Mouse (Mus musculus) layer of hippocampus, postnatal 25 days (tissue): ENCODE data around the gene Xylt2. TPM values are rescaled to one million over a fixed set of nuclear protein-coding genes. Genes with fewer than 3 reads are reported as not detected.
"Not testable (repeated sequence)": the region's sequence is repeated elsewhere in the genome, so short reads cannot be mapped to it uniquely, and the experiment has no call there.

Source experiments
- DNase-seq, 2 experiments: peaks; one replicate each; pipeline ENCODE4 v3.0.0; 2022; ENCODE audit warnings: mixed read lengths in 2 of 2, low spot score in 1 of 2; ENCODE audit errors: extremely low spot score in 1 of 2
- total RNA-seq, 2 experiments: library from RNA; stranded (reverse); gene quantifications; 2 replicates each; pipeline ENCODE4 v1.2.3; 2021

Xylt2 gene
- total RNA-seq, result 10 to 100 TPM; 24.2 to 24.8 TPM

DNA sequence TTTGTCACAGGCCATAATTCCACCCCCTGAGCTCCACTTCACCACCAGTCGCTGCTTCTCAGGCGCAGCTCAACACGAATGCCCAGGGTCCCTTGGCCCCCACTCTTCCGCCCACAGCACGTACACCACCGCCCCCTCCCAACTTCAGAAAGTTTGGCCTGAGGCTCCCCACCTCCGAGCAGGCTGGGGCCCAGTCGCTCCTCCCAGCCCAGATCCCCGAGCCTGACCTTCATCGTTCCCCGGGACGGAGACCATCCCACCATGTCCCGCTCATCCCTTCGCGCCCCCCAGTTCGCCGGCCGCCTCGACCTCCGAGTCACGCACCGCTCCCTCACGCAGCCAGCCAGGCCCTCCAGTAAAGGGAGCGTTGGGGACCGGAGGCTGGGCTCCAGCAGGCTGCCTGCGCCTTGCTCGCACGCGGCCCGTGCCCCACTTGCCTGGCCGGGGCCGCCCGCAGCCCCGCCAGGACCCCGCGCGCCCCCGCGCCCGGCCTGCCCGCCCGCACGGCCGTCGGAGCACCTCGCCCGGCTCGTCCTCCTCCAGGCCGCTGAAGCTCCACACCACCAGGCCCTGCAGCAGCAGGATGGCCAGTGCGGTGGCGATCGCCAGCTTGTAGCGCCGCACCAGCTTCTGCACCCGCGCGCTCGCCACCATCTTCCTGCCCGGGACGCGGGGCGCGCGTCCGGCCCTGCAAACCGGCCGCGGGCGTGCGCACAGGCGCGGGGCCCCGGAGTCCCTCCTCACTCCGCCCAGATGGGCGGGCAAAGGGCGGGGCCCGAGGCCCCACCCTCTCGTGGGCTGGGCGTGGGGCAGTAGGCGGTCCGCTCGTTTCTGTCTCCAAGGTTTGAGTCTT, at the start of gene Xylt2:
Xylt2 (minus strand) TSS at position 762 of the 853 bp plus-strand sequence.
- DNase-seq, result peak; percentile 75 to 88

DNA sequence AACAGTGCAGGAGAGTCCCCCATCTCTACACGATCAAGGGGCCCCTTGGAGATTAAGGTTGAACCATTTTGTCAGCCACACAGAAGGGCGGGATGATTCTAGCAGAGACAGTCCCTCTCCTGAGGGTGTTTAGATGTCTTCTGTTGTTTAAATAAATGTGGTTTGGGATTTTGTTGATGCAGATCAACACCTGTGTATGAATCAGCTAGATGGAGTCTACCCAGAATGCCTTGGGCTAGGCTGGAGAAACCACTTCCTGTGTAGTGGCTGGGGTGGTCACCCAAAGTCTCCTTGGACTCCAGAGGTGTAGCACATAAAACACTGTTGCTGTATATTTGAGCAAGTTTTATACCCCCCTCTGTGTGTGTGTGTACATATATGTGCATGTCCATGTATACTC, 41.9 kb upstream of the Xylt2 start:
- no peak for DNase-seq

DNA sequence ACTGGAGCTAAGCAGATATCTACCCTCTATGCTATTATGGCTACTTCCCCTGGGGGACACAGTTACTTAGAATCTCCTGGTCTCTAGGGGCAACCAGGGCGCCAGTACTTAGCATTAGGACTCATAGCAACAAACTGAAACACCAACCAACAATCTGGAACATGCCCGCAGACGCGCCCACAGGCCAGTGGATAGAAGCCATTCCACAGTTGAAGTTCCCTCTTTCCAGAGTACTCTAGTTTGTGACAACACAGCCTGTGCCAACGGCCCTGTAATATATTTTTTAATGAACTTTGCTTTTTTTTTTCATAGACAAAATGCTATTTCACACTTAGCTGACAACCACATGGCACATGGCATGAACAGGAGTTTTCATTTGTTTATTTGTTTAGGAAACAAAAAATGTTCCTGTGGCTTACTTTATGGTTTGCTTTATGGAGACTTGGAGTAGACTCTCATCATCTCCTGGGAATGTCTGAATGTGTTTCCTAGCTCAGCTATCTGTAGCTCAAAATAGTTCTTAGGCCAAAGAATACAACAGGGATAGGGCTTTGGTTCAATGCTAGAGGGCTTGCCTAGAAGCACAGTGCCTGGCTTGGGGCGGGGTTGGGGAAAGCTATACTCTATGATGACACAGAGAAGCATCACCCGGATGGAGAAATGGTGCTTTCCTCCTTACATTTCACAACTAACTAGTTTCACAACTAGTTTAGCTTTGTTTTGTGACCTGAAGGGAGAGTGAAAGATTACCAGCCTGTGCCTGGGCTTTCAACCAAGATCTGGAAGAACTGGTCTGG, 41.0 kb upstream of the Xylt2 start:
- no peak for DNase-seq

DNA sequence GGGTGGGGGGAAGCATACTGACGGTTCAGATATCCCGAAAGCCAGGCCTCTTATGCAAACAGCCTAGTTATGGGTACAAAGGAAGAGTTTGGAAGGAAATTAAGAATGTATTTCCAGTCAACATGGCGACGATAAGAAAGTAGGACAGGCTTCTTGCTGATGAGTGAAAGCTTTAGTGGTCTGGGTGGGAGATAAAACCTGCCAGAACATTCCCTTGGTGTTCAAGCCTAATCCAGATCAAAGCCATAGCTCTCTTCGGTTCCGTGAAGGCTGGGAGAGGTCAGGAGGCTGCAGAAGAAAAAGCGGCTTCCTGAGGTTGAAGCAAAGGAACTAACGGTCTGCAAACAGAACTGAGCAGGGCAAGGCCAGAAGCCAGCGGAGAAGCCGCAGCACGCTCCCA, 39.9 kb upstream of the Xylt2 start:
- no peak for DNase-seq

DNA sequence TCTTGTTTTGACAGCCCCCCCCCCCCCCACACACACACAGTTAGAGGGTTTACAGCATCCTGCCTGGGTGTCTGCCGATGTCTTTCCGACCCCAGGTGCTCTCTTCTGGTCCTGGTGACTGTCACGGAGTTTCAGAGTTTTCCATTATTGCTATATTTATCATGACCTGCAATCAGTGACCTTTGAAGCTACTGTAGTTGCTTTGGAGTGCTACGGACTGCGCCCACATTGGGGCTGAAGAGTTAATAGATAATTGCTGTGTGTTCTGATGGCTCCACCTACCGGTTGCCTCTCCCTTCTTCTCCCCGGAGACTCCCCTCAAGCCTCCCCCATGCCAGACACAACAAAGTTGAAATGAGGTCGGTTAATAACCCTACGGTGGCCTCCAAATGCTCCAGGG, 39.4 kb upstream of the Xylt2 start:
- DNase-seq, result peak in 1 of 2 experiments; percentile 20

- DNase-seq, result no peak
These were observed 38.3 kb upstream of the Xylt2 start for GRCm38 (mm10) chr11:94715622-94716021.

DNA sequence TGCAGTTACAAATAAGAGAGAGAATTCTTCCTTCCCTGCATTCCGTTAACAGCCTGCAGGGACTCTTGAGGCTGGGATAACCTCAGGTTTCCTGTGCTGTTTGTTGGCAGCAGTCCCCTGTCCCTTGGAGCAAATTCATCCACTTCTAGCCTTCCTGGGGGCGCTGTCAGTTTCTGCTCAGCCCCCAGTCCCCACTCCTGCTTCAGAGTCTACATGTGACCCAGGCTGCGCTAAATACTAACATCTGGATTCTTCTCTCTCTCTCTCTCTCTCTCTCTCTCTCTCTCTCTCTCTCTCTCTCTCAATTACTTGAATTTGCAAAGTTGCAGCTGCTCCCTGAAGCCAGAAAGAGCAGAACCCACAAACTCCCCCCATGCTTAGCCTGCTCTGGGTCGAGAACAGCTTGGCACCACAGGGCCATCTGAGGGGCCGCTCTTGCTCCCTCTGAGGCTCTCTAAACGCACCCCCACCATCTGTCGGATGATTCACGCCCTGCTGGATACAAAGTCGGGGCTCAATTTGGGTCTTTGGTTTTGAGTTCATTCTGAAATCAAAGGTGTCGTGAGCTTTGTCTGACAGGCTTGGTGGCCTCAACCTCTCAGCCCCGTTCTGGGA, 36.0 kb upstream of the Xylt2 start:
- no peak for DNase-seq

DNA sequence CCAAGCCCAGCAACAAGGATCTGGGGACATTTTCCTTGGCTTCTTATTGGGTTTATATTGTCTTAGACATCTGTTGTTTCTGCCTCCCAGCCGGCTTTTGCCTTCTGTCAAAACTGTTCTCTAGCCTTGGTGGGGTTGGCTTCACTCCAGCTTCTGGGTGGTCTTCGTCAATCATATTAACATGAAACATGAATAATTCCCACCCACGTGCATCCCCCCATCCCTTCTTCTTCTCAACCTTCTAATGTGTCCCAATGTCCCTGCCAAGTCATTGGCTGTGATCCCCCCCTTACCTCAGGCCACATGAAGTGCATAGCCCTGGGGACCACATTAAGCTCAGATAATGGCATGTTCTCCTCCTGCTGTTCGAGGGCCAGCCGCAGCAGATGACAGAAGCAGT, 27.2 kb upstream of the Xylt2 start, which contains the start of gene Gm11541:
Gm11541 (minus strand) TSS at position 28 of the 400 bp plus-strand sequence.
- DNase-seq, result no peak

DNA sequence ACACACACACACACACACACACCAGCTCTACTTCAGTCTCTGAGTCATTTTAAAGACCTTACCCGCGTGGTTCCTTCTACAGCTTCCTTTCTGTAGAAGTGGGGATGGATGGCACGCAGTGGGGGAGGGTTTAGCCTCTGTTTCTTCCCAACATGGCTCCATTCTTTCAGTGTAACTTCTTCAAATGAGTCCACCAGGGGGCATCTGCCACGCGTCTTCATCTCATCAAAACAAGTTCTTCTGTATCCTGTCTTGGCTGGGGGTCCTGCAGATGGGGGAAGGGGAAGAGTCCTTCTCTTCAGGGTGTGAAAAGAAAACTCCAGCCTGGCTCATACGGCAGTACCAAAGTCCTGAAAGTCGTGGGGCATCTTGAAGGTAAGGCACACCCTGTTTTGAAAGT, 26.7 kb upstream of the Xylt2 start:
- DNase-seq, result no peak

- DNase-seq, result no peak
These were observed 24.9 kb upstream of the Xylt2 start for GRCm38 (mm10) chr11:94702216-94702610.

DNA sequence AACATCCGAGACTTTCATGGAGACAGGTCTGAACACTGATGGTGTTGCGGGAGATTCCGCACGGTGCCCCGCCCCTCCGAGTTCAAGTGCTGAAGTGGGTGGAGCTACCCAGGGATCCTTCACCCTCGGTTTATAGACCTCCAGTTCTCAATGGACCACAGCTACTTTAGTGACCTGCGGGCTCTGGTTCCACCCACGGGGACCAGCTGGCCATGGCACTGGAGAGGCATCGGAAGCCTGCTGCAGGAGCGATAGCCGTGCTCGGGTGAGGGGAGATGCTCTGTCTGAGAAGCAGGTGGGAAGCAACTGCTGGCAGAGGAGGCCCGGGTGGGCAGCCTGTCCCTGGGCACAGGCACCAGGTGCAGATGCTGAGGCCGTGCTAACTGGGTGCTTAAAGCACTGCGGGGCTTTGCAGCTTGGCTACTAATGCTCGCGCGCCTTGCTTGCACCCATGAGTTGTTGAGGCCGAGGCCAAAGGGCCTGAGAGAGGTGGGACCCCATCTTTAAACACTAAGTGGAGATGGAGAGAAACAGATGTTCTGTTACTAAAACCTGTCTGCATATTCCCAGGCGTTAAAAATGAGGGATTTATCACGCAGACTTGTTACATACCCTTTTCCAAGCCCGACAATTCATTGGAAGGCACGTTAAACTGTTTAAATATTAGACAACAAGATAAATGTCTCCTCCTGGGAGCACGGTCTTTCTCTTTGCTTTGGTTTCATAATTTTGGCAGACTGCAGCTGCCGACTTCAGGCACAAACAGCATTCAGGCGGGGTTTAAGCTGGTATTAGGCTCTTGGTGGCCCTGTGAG, 24.3 kb upstream of the Xylt2 start:
- no peak for DNase-seq

GRCm38 (mm10) chr11:94699399-94699798, 22.1 kb upstream of the Xylt2 start:
- no peak for DNase-seq

DNA sequence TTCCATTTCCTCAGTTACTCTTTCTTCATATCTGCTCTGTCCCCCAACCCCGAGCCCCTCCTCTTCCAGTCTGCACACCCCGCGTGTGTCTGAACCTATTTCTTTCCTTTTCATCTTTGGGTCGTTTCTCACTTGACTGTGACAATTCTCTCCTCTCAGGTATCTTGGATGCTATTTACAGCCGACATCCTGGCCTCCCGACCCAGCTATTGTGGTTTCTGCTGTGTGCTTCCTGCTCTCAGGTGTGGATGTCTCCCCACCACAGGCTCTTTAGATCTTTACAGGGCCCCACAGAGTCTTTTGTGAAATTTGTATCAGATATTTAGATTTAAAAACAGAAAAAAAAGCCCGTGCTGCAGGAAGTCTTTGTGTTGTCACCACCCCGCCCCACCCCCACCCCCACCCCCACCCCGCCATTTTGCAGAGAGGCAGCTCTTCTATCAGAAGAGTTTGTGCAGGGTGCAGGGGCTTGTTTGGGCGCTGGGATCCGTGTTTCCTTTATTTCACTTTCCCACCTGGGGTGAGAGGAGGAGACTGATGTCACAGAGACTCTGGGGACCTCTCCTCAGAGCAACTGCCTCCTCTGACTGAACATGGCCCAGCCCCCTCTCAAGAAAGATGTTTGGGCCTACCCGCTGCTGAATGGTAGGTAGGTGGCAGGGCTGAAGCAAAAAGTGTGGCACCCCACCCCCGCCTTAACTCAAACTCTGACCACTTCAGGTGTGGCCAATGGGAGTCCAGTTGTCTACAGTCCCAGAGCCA, 20.6 kb upstream of the Xylt2 start:
- no peak for DNase-seq

- DNase-seq, result no peak
These were observed 19.8 kb upstream of the Xylt2 start for GRCm38 (mm10) chr11:94697140-94697539.

GRCm38 (mm10) chr11:94695508-94695907, 18.2 kb upstream of the Xylt2 start:
- no peak for DNase-seq

- DNase-seq, result not testable (repeated sequence)
These were observed 15.2 kb upstream of the Xylt2 start for GRCm38 (mm10) chr11:94692502-94692901.

DNA sequence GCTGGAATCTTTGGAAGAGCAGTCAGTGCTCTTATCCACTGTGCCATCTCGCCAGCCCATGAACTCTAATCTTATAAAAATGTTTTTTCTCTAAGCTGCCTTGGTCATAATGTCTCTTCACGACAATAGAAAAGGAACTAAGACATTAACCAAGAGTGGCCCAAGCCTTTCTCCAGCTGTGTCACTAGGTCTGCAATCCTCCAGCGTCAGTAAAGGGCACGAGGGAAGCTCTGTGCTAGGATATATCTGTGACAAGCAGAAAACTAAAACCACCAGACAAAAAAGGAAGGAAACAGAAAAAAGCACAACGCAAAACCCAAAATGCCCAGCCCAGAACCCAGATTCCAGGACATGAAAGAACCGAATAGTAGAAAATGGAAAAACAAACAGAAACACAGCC, 9.9 kb upstream of the Xylt2 start:
- DNase-seq, result no peak

DNA sequence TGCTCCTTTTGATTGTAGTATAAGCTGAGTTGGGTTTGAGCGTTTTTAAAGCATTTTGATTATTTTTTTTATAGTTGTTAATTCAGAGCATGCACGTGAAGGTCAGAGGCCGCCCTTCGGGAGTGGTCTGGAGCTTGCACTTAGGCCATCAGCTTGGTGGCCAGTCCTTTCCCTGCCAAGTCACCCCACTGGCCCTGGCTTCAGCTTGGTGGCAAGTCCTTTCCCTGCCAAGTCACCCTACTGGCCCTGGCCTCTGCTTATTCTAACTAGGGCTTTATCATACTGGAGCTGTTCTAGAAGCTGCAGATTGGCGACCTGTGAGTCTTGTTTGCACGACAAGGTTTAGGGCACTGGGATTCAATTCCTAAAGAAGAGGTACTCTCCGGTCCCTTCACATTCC, 5.1 kb upstream of the Xylt2 start:
- no peak for DNase-seq

- DNase-seq, result no peak
These were observed 4.3 kb upstream of the Xylt2 start for GRCm38 (mm10) chr11:94681640-94682039.

DNA sequence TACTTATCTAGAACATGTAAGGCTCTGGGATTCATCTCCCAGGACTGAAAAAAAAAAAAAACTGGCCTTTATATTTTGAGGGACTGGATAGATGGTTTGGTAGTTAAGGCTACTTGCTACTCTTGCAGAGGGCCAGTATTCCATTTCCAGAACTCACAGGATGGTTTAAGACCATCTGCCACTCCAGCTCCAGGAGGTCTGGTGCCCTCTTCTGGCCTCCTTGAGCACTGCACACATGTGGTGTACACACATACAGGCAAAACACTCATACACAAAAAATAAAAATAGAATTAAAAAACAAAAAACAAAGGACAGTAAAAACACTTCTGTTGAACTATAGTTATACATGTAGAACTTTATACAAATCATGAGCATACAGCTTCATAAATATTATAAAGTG, 3.3 kb upstream of the Xylt2 start:
- DNase-seq, result no peak
